Mouse (Mus musculus) hindbrain, postnatal 0 days (tissue): ENCODE measurements at regions not wholly inside any gene's neighbourhood (a gene's known extent, or its start where the extent isn't known, plus 50 kb on each side); places are given as distances from the start of the nearest gene placed in this dataset.
A peak's percentile ranks its signal among the peaks of the same experiment; 100 is the strongest.

Source experiments
- ATAC-seq: fragments of 200-750 bp; cut with Nextera tagmentation; 2 replicates; pipeline ENCODE4 v1.8.0; 2017; ENCODE audit warnings: mild to moderate bottlenecking, moderate TSS enrichment, moderate library complexity
- DNase-seq: peaks from one replicate; pipeline ENCODE4 v3.0.0-alpha.2; 2015; ENCODE audit warnings: low spot score
- H3K27ac ChIP-seq: fragments of 300-500 bp; sonication (generic); 2 replicates; pipeline ENCODE4 v1.5.1; 2014; ENCODE audit warnings: mild to moderate bottlenecking
- H3K27me3 ChIP-seq: fragments of 300-500 bp; sonication (generic); 2 replicates; pipeline ENCODE4 v1.6.1; 2014; ENCODE audit warnings: low read length, mixed read lengths; ENCODE audit not compliant: insufficient read depth
- H3K36me3 ChIP-seq: fragments of 300-500 bp; sonication (generic); 2 replicates; pipeline ENCODE4 v1.6.1; 2014; ENCODE audit warnings: low read length, mixed read lengths; ENCODE audit not compliant: insufficient read depth
- H3K4me1 ChIP-seq: fragments of 300-500 bp; sonication (generic); 2 replicates; pipeline ENCODE4 v1.6.1; 2014; ENCODE audit warnings: antibody characterized with exemption, low read length, mixed read lengths; ENCODE audit not compliant: insufficient read depth
- H3K4me2 ChIP-seq: fragments of 300-500 bp; sonication (generic); 2 replicates; pipeline ENCODE4 v1.6.1; 2014; ENCODE audit warnings: low read depth, mild to moderate bottlenecking, low read length, moderate library complexity, mixed read lengths
- H3K4me3 ChIP-seq: fragments of 300-500 bp; sonication (generic); 2 replicates; pipeline ENCODE4 v1.5.1; 2014; ENCODE audit warnings: low read length
- H3K9ac ChIP-seq: fragments of 300-500 bp; sonication (generic); replicated peaks from 2 replicates; pipeline ENCODE4 v1.6.1; 2014; ENCODE audit warnings: mild to moderate bottlenecking, low read length, moderate library complexity, mixed read lengths
- H3K9me3 ChIP-seq: fragments of 300-500 bp; sonication (generic); 2 replicates; pipeline ENCODE4 v1.6.1; 2016; ENCODE audit warnings: low read length, mixed read lengths
- CTCF ChIP-seq: IDR thresholded peaks from 2 replicates; pipeline ENCODE4 v1.5.1; 2016; ENCODE audit warnings: antibody characterized with exemption, control low read depth, low read depth
- WGBS: fragments of 180-500 bp; shearing (Covaris S2); extraction: QIAGEN DNeasy Blood & Tissue Kit; methylation state at CpG from one replicate; pipeline ENCODE4 v1.1.7; 2014; 5-methylcytosine and 5-hydroxymethylcytosine counted together

DNA sequence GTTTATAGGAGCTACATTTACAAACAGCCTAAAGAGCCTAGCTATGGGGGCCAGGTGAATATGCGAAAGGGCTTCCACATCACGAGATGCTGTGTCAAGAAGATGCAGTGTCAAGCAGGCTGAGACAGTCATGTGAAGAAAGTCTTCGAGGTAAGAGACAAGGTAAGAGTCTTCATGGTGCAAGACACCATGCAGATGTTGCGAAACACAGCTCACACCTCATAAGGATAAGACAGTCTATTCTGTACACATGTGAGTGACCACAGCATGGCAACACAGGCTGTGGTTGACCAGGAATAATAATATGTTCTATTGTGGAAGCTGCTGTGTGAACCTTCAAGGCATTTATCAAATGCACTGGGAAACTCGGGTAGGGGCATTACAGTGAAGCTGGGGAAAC lies 153.4 kb downstream of the Ttc8 start:
- 88% methylated on average over 5 of the region's 5 CpGs for WGBS
- H3K36me3 ChIP-seq, result no peaks in the 10 kb centered on the region
- no peak for ATAC-seq

GRCm38 (mm10) chr12:99077366-99077765 lies 157.0 kb downstream of the Ttc8 start:
- Histone ChIP-seq H3K36me3 (no peaks in the 10 kb centered on the region), H3K9ac (no peak overlapping the region), H3K9me3 (no peaks in the 10 kb centered on the region), H3K4me1 (peaks cover 4% of the 10 kb centered on the region; the same call in 1 of the 2 replicates), H3K27ac (no peak overlapping the region), H3K4me3 (no peak overlapping the region), H3K27me3 (no peaks in the 10 kb centered on the region), H3K4me2 (no peak overlapping the region)
- 48% methylated on average over 3 of the region's 3 CpGs for WGBS
- no peak for TF ChIP-seq CTCF
- DNase-seq (no peak), ATAC-seq (no peak)

More for the DNA sequence above, 153.4 kb downstream of the Ttc8 start:
- DNase-seq, result no peak
- no peaks in the 10 kb centered on the region for H3K27me3 ChIP-seq
- no peak for TF ChIP-seq CTCF
- H3K9me3 ChIP-seq, result no peaks in the 10 kb centered on the region
- no peak overlapping the region for H3K4me2 ChIP-seq
- H3K27ac ChIP-seq, result no peak overlapping the region
- H3K4me3 ChIP-seq, result no peak overlapping the region
- peaks cover 4% of the 10 kb centered on the region; the same call in 1 of the 2 replicates for H3K4me1 ChIP-seq
- H3K9ac ChIP-seq, result no peak overlapping the region

- Histone ChIP-seq H3K9me3 (no peaks in the 10 kb centered on the region), H3K4me3 (no peak overlapping the region), H3K4me2 (no peak overlapping the region), H3K27me3 (no peaks in the 10 kb centered on the region), H3K36me3 (no peaks in the 10 kb centered on the region), H3K9ac (no peak overlapping the region), H3K27ac (no peak overlapping the region), H3K4me1 (peaks cover 12% of the 10 kb centered on the region; the same call in 1 of the 2 replicates)
- TF ChIP-seq CTCF, result no peak
- DNase-seq, result no peak
- ATAC-seq, result no peak
- 88% methylated on average over 1 of the region's 1 CpGs for WGBS
These were observed 159.5 kb downstream of the Ttc8 start for GRCm38 (mm10) chr12:99079873-99080272.

DNA sequence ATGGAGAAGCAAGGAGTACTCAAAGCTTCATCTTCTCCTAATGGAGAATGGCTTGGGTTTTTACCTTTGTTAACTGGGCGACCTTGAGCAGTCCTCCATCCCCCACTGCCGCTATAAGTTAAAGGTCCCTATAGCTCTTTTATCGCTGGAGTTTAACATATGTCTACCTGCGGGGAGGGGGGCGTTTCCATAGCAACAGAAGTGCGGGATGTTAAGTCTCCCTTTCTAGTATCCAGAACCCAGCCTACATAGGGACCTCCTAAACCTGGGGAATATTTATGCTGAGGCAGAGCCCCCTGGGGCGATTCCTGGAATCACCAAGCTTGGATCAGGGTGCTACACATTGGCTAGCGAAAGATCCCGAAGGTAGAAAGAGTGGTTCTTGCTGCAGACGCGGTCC lies 163.2 kb downstream of the Ttc8 start:
- no peak overlapping the region for H3K4me3 ChIP-seq
- H3K27me3 ChIP-seq, result no peaks in the 10 kb centered on the region
- DNase-seq (peak; percentile 37), ATAC-seq (peak; percentile 30; the same call in 1 of the 2 replicates)
- no peak overlapping the region for H3K9ac ChIP-seq
- H3K27ac ChIP-seq, result no peak overlapping the region; the same call in 1 of the 2 replicates
- peaks cover 20% of the 10 kb centered on the region; the same call in 1 of the 2 replicates for H3K4me1 ChIP-seq
- peak overlapping the region; percentile 16 for H3K4me2 ChIP-seq
- no peak for TF ChIP-seq CTCF
- WGBS, result 41% methylated on average over 11 of the region's 11 CpGs
- H3K9me3 ChIP-seq, result no peaks in the 10 kb centered on the region
- H3K36me3 ChIP-seq, result no peaks in the 10 kb centered on the region

DNA sequence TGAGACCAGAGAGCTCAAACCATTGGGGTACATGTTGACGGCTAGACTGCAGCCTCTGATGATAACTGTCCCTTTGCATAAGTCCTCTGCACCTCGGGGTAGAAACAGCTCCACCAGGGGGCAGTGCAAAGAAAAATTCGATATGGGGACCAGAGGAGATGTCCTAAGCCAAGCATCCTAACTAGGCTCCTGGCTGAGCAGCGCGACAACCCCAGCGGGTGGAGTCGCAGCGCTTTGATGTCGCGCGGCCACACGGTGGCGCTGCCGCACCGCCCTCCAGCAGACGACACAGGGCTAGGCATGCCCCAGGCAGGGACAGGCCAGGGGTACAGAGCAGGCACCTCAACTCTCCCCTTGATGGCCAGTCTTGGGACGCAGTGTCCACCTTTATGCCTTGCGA lies 163.8 kb downstream of the Ttc8 start:
- H3K27ac ChIP-seq, result no peak overlapping the region; the same call in 1 of the 2 replicates
- TF ChIP-seq CTCF, result peak; percentile 99
- no peaks in the 10 kb centered on the region for H3K27me3 ChIP-seq

DNA sequence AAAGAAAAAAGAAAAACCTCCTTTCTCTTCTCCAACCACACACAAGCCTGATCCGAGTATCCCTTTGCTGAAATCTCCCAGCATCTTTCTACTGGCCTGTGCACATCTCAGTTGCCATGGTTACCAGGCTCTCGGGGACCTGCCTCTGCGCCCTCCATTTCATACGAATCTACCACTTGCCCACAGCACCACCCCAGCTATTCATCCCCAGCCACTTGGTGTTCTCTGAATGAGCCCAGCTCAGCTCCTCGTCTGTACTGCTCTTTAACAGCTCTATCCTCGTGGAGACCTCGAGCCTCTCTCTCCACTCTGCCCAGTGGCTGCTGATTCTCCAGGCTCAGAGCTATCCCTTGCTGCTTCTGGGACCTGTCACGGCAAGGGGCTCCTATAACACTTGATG lies 166.9 kb downstream of the Ttc8 start:
- Histone ChIP-seq H3K27me3 (no peaks in the 10 kb centered on the region), H3K9me3 (no peaks in the 10 kb centered on the region), H3K27ac (peak overlapping the region; percentile 51; the same call in 1 of the 2 replicates), H3K4me3 (no peak overlapping the region), H3K9ac (no peak overlapping the region), H3K36me3 (no peaks in the 10 kb centered on the region), H3K4me2 (no peak overlapping the region), H3K4me1 (peaks cover 20% of the 10 kb centered on the region; the same call in 1 of the 2 replicates)
- ATAC-seq (peak; percentile 72), DNase-seq (peak; percentile 80)
- no peak for TF ChIP-seq CTCF
- 12% methylated on average over 8 of the region's 8 CpGs for WGBS

More for the DNA sequence above, 163.8 kb downstream of the Ttc8 start:
- Histone ChIP-seq H3K36me3 (no peaks in the 10 kb centered on the region), H3K9me3 (no peaks in the 10 kb centered on the region), H3K9ac (no peak overlapping the region), H3K4me2 (peak overlapping the region; percentile 16), H3K4me1 (peaks cover 20% of the 10 kb centered on the region; the same call in 1 of the 2 replicates), H3K4me3 (no peak overlapping the region)
- 4% methylated on average over 18 of the region's 18 CpGs for WGBS
- DNase-seq (peak; percentile 92), ATAC-seq (peak; percentile 88)

GRCm38 (mm10) chr12:99091770-99092169 lies 171.4 kb downstream of the Ttc8 start:
- no peak for DNase-seq
- Histone ChIP-seq H3K27me3 (no peaks in the 10 kb centered on the region), H3K4me1 (peaks cover 5% of the 10 kb centered on the region; the same call in 1 of the 2 replicates), H3K36me3 (no peaks in the 10 kb centered on the region), H3K27ac (no peak overlapping the region), H3K9ac (no peak overlapping the region), H3K4me3 (no peak overlapping the region), H3K4me2 (no peak overlapping the region), H3K9me3 (no peaks in the 10 kb centered on the region)
- ATAC-seq, result no peak
- WGBS, result 57% methylated on average over 4 of the region's 4 CpGs
- TF ChIP-seq CTCF, result no peak
